ENCODE assay signal across 27 mouse cellular contexts in genomic region chr4:63906050-63906449, GRCm38 (mm10). TPM values are rescaled to one million over a fixed set of nuclear protein-coding genes. Genes with fewer than 3 reads are reported as not detected.
DNase-seq lines count a peak whose midpoint lies in the region; ATAC-seq and TF ChIP-seq lines count a peak whose summit lies in the region.
"Had no signal": no experiment of that assay in that cellular context is flagged by ENCODE, and none has a peak within 500 bp of the region (broad histone marks: within the 10 kb centered on the region; RNA-seq: fewer than 3 reads in every experiment).

No protein-coding gene starts in this region.

- peaks cover 17 to 47% of the 10 kb centered on the region in 2 experiments for H3K4me1 ChIP-seq in CH12.LX (ENCODE audit: control insufficient read depth in 1 of 2, insufficient read depth in 2 of 2)
- no peaks in the 10 kb centered on the region for H3K4me1 ChIP-seq in liver, embryonic 12.5 days
- H3K4me1 ChIP-seq: embryonic facial prominence, embryonic 13.5 days; embryonic facial prominence, embryonic 15.5 days; forebrain, embryonic 10.5 days; forebrain, embryonic 12.5 days had no signal

- ATAC-seq in liver, embryonic 12.5 days: no peak
- ATAC-seq: forebrain, embryonic 14.5 days; forebrain, embryonic 16.5 days had no signal

- H3K4me3 ChIP-seq in CH12.LX (replicated peaks in 1 of 3; ENCODE audit: low read depth in 2 of 3, low read length in 2 of 3, poor library complexity in 1 of 3): no peak overlapping the region
- no peak overlapping the region for H3K4me3 ChIP-seq in liver, embryonic 12.5 days
- H3K4me3 ChIP-seq: embryonic facial prominence, embryonic 13.5 days; embryonic facial prominence, embryonic 15.5 days; erythroblast, embryonic 14.5 days; forebrain, embryonic 10.5 days; forebrain, embryonic 12.5 days had no signal

- no peak for TF ChIP-seq CTCF in CH12.LX (conservative IDR thresholded peaks at IDR 0.05 in 1 of 2, IDR thresholded peaks at IDR 0.05 in 1 of 2; ENCODE audit: low read depth in 2 of 2, low read length in 2 of 2)

- DNase-seq in 3T3-L1 (ENCODE audit: low read depth, low spot score) (peak; percentile 23), CH12.LX (ENCODE audit: extremely low read depth) (no peak)
- DNase-seq in CD4-positive, CD25-positive, alpha-beta regulatory T cell, adult 2 months (ENCODE audit: low read depth, low spot score): peak; percentile 47
- DNase-seq in induced T-regulatory cell, adult 2 months (ENCODE audit: low read depth): peak; percentile 26
- no peak for DNase-seq in cerebellum, postnatal 14 days
- DNase-seq in lung, postnatal 4 days: no peak
- DNase-seq in heart, adult 18-20 months: no peak
- DNase-seq: adrenal gland, adult 8-10 months; adrenal gland, postnatal 14 days; adrenal gland, postnatal 36 days; cerebellum, adult 11-12 months; cerebellum, adult 2 months; cerebellum, adult 9-10 months; cerebellum, postnatal 10 days; cerebellum, postnatal 36 days; embryo, embryonic 11 days had no signal

- no peak for TF ChIP-seq EP300 in CH12.LX (IDR thresholded peaks at IDR 0.05; ENCODE audit: low read length)

- no peak for TF ChIP-seq POLR2A in CH12.LX (IDR thresholded peaks at IDR 0.05; ENCODE audit: low read depth, low read length)

- TF ChIP-seq RAD21 in CH12.LX (IDR thresholded peaks at IDR 0.05; ENCODE audit: low read depth, low read length): no peak

- no peaks in the 10 kb centered on the region for H3K79me2 ChIP-seq in CH12.LX (replicated peaks; ENCODE audit: control insufficient read depth, extremely low read depth, insufficient read depth, poor library complexity, severe bottlenecking)

- 0 out of 2 replicates have a peak overlapping the region, but pooled peaks have one; percentile 13 for H3K4me2 ChIP-seq in CH12.LX (ENCODE audit: insufficient read depth, low read depth, poor library complexity, severe bottlenecking)
- no peak overlapping the region for H3K4me2 ChIP-seq in liver, embryonic 12.5 days
- H3K4me2 ChIP-seq: embryonic facial prominence, embryonic 13.5 days; embryonic facial prominence, embryonic 15.5 days; forebrain, embryonic 12.5 days had no signal

- H3K36me3 ChIP-seq in CH12.LX (replicated peaks in 1 of 2; ENCODE audit: control insufficient read depth in 1 of 2, insufficient read depth in 1 of 2, low read length in 1 of 2): no peaks in the 10 kb centered on the region
- no peaks in the 10 kb centered on the region for H3K36me3 ChIP-seq in liver, embryonic 12.5 days
- H3K36me3 ChIP-seq: embryonic facial prominence, embryonic 13.5 days; embryonic facial prominence, embryonic 15.5 days; forebrain, embryonic 10.5 days; forebrain, embryonic 12.5 days had no signal

- H3K9me3 ChIP-seq in CH12.LX (replicated peaks; ENCODE audit: low read length): peaks cover 3% of the 10 kb centered on the region
- no peaks in the 10 kb centered on the region for H3K9me3 ChIP-seq in liver, embryonic 12.5 days (replicated peaks)
- H3K9me3 ChIP-seq: embryonic facial prominence, embryonic 13.5 days; embryonic facial prominence, embryonic 15.5 days; forebrain, embryonic 10.5 days; forebrain, embryonic 12.5 days had no signal

- in situ Hi-C loops in CH12.LX (cut with MboI; ENCODE audit: low pct_ligation_motif_present, low pct_unique_long_range_greater_than_20kb, low sequenced_read_pairs): no loop called here

- dilution Hi-C loops in CH12.LX (cut with MboI; ENCODE audit: extremely low pct_ligation_motif_present, extremely low pct_unique_long_range_greater_than_20kb, low sequenced_read_pairs): no loop called here

- 37% methylated on average over 3 of the region's 3 CpGs for WGBS in liver, embryonic 12.5 days (ENCODE audit: insufficient replicate concordance)

- H3K27ac ChIP-seq in CH12.LX (ENCODE audit: insufficient read depth, low read depth): no peak overlapping the region
- H3K27ac ChIP-seq in liver, embryonic 12.5 days: no peak overlapping the region
- H3K27ac ChIP-seq: embryonic facial prominence, embryonic 13.5 days; embryonic facial prominence, embryonic 15.5 days; forebrain, embryonic 10.5 days; forebrain, embryonic 12.5 days had no signal

- no peaks in the 10 kb centered on the region for H3K27me3 ChIP-seq in CH12.LX (replicated peaks)
- H3K27me3 ChIP-seq in liver, embryonic 12.5 days (replicated peaks): no peaks in the 10 kb centered on the region
- H3K27me3 ChIP-seq: embryonic facial prominence, embryonic 13.5 days; embryonic facial prominence, embryonic 15.5 days; forebrain, embryonic 12.5 days had no signal

- H3K9ac ChIP-seq in CH12.LX (ENCODE audit: insufficient read depth, low read depth): no peak overlapping the region
- H3K9ac ChIP-seq in liver, embryonic 12.5 days: no peak overlapping the region
- H3K9ac ChIP-seq: embryonic facial prominence, embryonic 13.5 days; embryonic facial prominence, embryonic 15.5 days; forebrain, embryonic 12.5 days had no signal

TF ChIP-seq in CH12.LX, 34 proteins besides CTCF, POLR2A, EP300 and RAD21:
- TF ChIP-seq ZNF384 (IDR thresholded peaks at IDR 0.05; ENCODE audit: low read depth, low read length) (peak; percentile 48; the same call in 1 of the 2 replicates), MAFK (IDR thresholded peaks at IDR 0.05; ENCODE audit: insufficient replicate concordance, low read length) (no peak)

RNA-seq across cellular contexts. Expression of gene Tnfsf8, which starts 44.9 kb away (rescaled TPM):
- total RNA-seq in CH12.LX (2012; rRNA removed): 15.6 and 22.8 TPM in 2 replicates
- total RNA-seq in CH12.LX (2014; rRNA removed): 67.9 and 72.5 TPM in 2 replicates
- polyA plus RNA-seq in CH12.LX (2012; ENCODE audit: insufficient read length, low read depth): 19.4 and 19.8 TPM in 2 replicates
- polyA plus RNA-seq in liver, embryonic 12.5 days (2016; fragmentation: Nextera tagmentation; extraction: Ambion mirVana): 0.06 TPM in 1 of 2 replicates, not detected in the other
- total RNA-seq in heart, adult 18-20 months (2021): under 1 TPM in 1 of 2 experiments, not detected in 1; 0.18 TPM
- total RNA-seq: adrenal gland, postnatal 14 days; MEL had no signal
- polyA plus RNA-seq: C2C12; embryonic facial prominence, embryonic 11.5 days; embryonic facial prominence, embryonic 15.5 days; erythroblast, embryonic 14.5 days; forebrain, embryonic 10.5 days; forebrain, embryonic 12.5 days had no signal

Comparison
In these comparisons a context has a peak if more than half of its experiments do, and no peak if none do; other contexts are left out.
1. DNase-seq: peak in 3T3-L1 (single experiment), CD4-positive, CD25-positive, alpha-beta regulatory T cell, adult 2 months (single experiment) and induced T-regulatory cell, adult 2 months (single experiment); none in CH12.LX (single experiment), cerebellum, postnatal 14 days (0 of 2), lung, postnatal 4 days (0 of 2) and heart, adult 18-20 months (0 of 2).
2. RNA of gene Tnfsf8, which starts 44.9 kb away (total RNA-seq): 15.6 to 72.5 TPM in CH12.LX; 0.18 TPM in heart, adult 18-20 months; every median in the first group is over 10 times any median in the second.